Mouse (Mus musculus): Measurements from ENCODE around the gene Gm10717.
"Not testable (repeated sequence)": the region's sequence is repeated elsewhere in the genome, so short reads cannot be mapped to it uniquely, and the experiment has no call there.

Gm10717 gene

GRCm38 (mm10) chr9:3024912-3025467, at the start of gene Gm10717:
Gene Gm10717, plus strand, starts transcription at chr9:3025417.
- not testable (repeated sequence) for DNase-seq

GRCm38 (mm10) chr9:3000445-3000972, 24.7 kb upstream of the Gm10717 start, which contains the start of gene Gm10722:
Gene Gm10722, plus strand, starts transcription at chr9:3000922.
- peak; percentile 18 for DNase-seq

GRCm38 (mm10) chr9:3001006-3001405, 24.2 kb upstream of the Gm10717 start:
- not testable (repeated sequence) for DNase-seq

GRCm38 (mm10) chr9:3001948-3002659, 23.1 kb upstream of the Gm10717 start:
- peak; percentile 77 for DNase-seq

- not testable (repeated sequence) for DNase-seq
Observed at GRCm38 (mm10) chr9:3002794-3003396, 22.3 kb upstream of the Gm10717 start, which contains the start of gene Gm11168. Gene Gm11168, plus strand, starts transcription at chr9:3003346.

- not testable (repeated sequence) for DNase-seq
Observed at GRCm38 (mm10) chr9:3006179-3006578, 19.0 kb upstream of the Gm10717 start.

GRCm38 (mm10) chr9:3006636-3007035, 18.6 kb upstream of the Gm10717 start:
- not testable (repeated sequence) for DNase-seq

- DNase-seq = peak; percentile 8
Observed at GRCm38 (mm10) chr9:3007272-3007671, 17.9 kb upstream of the Gm10717 start.

- DNase-seq = not testable (repeated sequence)
Observed at GRCm38 (mm10) chr9:3009331-3009730, 15.9 kb upstream of the Gm10717 start.

GRCm38 (mm10) chr9:3012054-3012621, 13.1 kb upstream of the Gm10717 start:
- DNase-seq = not testable (repeated sequence)

- DNase-seq = not testable (repeated sequence)
Observed at GRCm38 (mm10) chr9:3012733-3013279, 12.4 kb upstream of the Gm10717 start, which contains the start of gene Gm10721. Gene Gm10721, plus strand, starts transcription at chr9:3013140.

GRCm38 (mm10) chr9:3015354-3015753, 9.9 kb upstream of the Gm10717 start, which contains the start of gene Gm10720:
Gene Gm10720, plus strand, starts transcription at chr9:3015654.
- DNase-seq = not testable (repeated sequence)

- DNase-seq = not testable (repeated sequence)
Observed at GRCm38 (mm10) chr9:3015896-3016295, 9.3 kb upstream of the Gm10717 start.

- not testable (repeated sequence) for DNase-seq
Observed at GRCm38 (mm10) chr9:3017108-3017507, 8.1 kb upstream of the Gm10717 start, which contains the start of gene Gm10719. Gene Gm10719, plus strand, starts transcription at chr9:3017408.

- DNase-seq = not testable (repeated sequence)
Observed at GRCm38 (mm10) chr9:3018944-3019343, 6.3 kb upstream of the Gm10717 start.

- DNase-seq = not testable (repeated sequence)
Observed at GRCm38 (mm10) chr9:3019835-3020727, 5.1 kb upstream of the Gm10717 start.

- peak; percentile 4 for DNase-seq
Observed at GRCm38 (mm10) chr9:3022316-3023008, 2.8 kb upstream of the Gm10717 start.

GRCm38 (mm10) chr9:3023312-3023984, 1.8 kb upstream of the Gm10717 start, which contains the start of gene Gm10718:
Gene Gm10718, plus strand, starts transcription at chr9:3023547.
- DNase-seq = not testable (repeated sequence)

- DNase-seq = not testable (repeated sequence)
Observed at GRCm38 (mm10) chr9:3023985-3024648, 1.1 kb upstream of the Gm10717 start.

All from liver (tissue).